Mouse (Mus musculus) A20 (cell line): Measurements from ENCODE around the gene Zeb2.

Experiments
- DNase-seq: peaks from one replicate; pipeline ENCODE4 v3.0.0-alpha.2; 2011; ENCODE audit warnings: low read depth, low spot score

The Zeb2 gene

GRCm38 (mm10) chr2:45117087-45117561 lies at the start of gene Zeb2:
TSS of gene Zeb2 (minus strand) at chr2:45117395.
- peak; percentile 64 for DNase-seq

GRCm38 (mm10) chr2:45158785-45159184 lies 41.6 kb upstream of the Zeb2 start:
- no peak for DNase-seq

GRCm38 (mm10) chr2:45158351-45158782 lies 41.2 kb upstream of the Zeb2 start:
- no peak for DNase-seq

- DNase-seq, result peak; percentile 52
Measured at GRCm38 (mm10) chr2:45153315-45153714, 36.1 kb upstream of the Zeb2 start.

- DNase-seq, result peak; percentile 40
Measured at GRCm38 (mm10) chr2:45143162-45143561, 26.0 kb upstream of the Zeb2 start.

- peak; percentile 13 for DNase-seq
Measured at GRCm38 (mm10) chr2:45138906-45139305, 21.7 kb upstream of the Zeb2 start.

GRCm38 (mm10) chr2:45136783-45137182 lies 19.6 kb upstream of the Zeb2 start:
- DNase-seq, result no peak

GRCm38 (mm10) chr2:45133225-45133624 lies 16.0 kb upstream of the Zeb2 start:
- DNase-seq, result no peak

GRCm38 (mm10) chr2:45130461-45131156 lies 13.4 kb upstream of the Zeb2 start:
- DNase-seq, result no peak

- DNase-seq, result no peak
Measured at GRCm38 (mm10) chr2:45129556-45129955, 12.4 kb upstream of the Zeb2 start.

- DNase-seq, result no peak
Measured at GRCm38 (mm10) chr2:45128696-45129095, 11.5 kb upstream of the Zeb2 start.

- no peak for DNase-seq
Measured at GRCm38 (mm10) chr2:45126401-45126800, 9.2 kb upstream of the Zeb2 start.

GRCm38 (mm10) chr2:45125181-45125580 lies 8.0 kb upstream of the Zeb2 start:
- DNase-seq, result no peak

GRCm38 (mm10) chr2:45123490-45123889 lies 6.3 kb upstream of the Zeb2 start:
- DNase-seq, result no peak

GRCm38 (mm10) chr2:45118121-45118520 lies 926 bp upstream of the Zeb2 start:
- no peak for DNase-seq

GRCm38 (mm10) chr2:45117592-45117991 lies 397 bp upstream of the Zeb2 start:
- no peak for DNase-seq

- peak; percentile 37 for DNase-seq
Measured at GRCm38 (mm10) chr2:45116531-45117024, 617 bp downstream of the Zeb2 start.

- no peak for DNase-seq
Measured at GRCm38 (mm10) chr2:45115720-45116495, 1.3 kb downstream of the Zeb2 start.

GRCm38 (mm10) chr2:45115211-45115610 lies 2.0 kb downstream of the Zeb2 start:
- DNase-seq, result no peak

GRCm38 (mm10) chr2:45114596-45114995 lies 2.6 kb downstream of the Zeb2 start:
- DNase-seq, result peak; percentile 43

- DNase-seq, result no peak
Measured at GRCm38 (mm10) chr2:45113912-45114311, 3.3 kb downstream of the Zeb2 start.

GRCm38 (mm10) chr2:45112891-45113683 lies 4.1 kb downstream of the Zeb2 start:
- DNase-seq, result no peak
